Mouse (Mus musculus) embryonic fibroblast, embryonic 13.5 days (primary cell): ENCODE results near the gene H2al1m. TPM values are rescaled to one million over a fixed set of nuclear protein-coding genes. Genes with fewer than 3 reads are reported as not detected.
"Not testable (repeated sequence)": the region's sequence is repeated elsewhere in the genome, so short reads cannot be mapped to it uniquely, and the experiment has no call there.

ENCODE experiments used
- H3K27ac ChIP-seq: 2 replicates; pipeline ENCODE4 v1.5.1; 2012; ENCODE audit warnings: low read length, control low read depth, inconsistent platforms; ENCODE audit not compliant: insufficient read depth
- H3K4me1 ChIP-seq: 2 replicates; pipeline ENCODE4 v1.6.1; 2011; ENCODE audit warnings: low read length; ENCODE audit not compliant: control insufficient read depth, insufficient read depth
- H3K4me3 ChIP-seq: 2 replicates; pipeline ENCODE4 v1.5.1; 2011; ENCODE audit warnings: mild to moderate bottlenecking, control low read depth, low read length; ENCODE audit not compliant: insufficient read depth
- CTCF ChIP-seq: IDR thresholded peaks from 2 replicates; pipeline ENCODE4 v1.5.1; 2011; ENCODE audit warnings: mild to moderate bottlenecking, control low read depth, low read length, moderate library complexity, borderline replicate concordance; ENCODE audit not compliant: insufficient read depth
- POLR2A ChIP-seq: IDR thresholded peaks from 2 replicates; pipeline ENCODE4 v1.6.1; 2011; ENCODE audit warnings: low read depth, mild to moderate bottlenecking, control low read depth, low read length, moderate library complexity
- polyA plus RNA-seq: library from polyadenylated mRNA; stranded (reverse); fragments of >200 nt; gene quantifications from 2 replicates; pipeline ENCODE4 v1.2.4, GENCODE M21; 2011; ENCODE audit warnings: low read depth; ENCODE audit not compliant: missing spikeins, insufficient read length

H2al1m gene
- not detected in 2 replicates for polyA plus RNA-seq

GRCm38 (mm10) chrX:9283464-9283863 is at the start of gene H2al1m:
TSS of gene H2al1m (plus strand) at chrX:9283764.
- not testable (repeated sequence) for H3K27ac ChIP-seq, H3K4me1 ChIP-seq, H3K4me3 ChIP-seq

GRCm38 (mm10) chrX:9240737-9241591 is 42.6 kb upstream of the H2al1m start:
- no peak overlapping the region for H3K4me3 ChIP-seq
- TF ChIP-seq POLR2A (no peak), CTCF (no peak)
- H3K4me1 ChIP-seq, result no peaks in the 10 kb centered on the region
- no peak overlapping the region for H3K27ac ChIP-seq

GRCm38 (mm10) chrX:9243381-9243864 is 40.1 kb upstream of the H2al1m start:
- Histone ChIP-seq H3K27ac (no peak overlapping the region), H3K4me3 (no peak overlapping the region), H3K4me1 (no peaks in the 10 kb centered on the region)
- TF ChIP-seq POLR2A (no peak), CTCF (no peak)

GRCm38 (mm10) chrX:9244603-9245336 is 38.8 kb upstream of the H2al1m start:
- Histone ChIP-seq H3K27ac (no peak overlapping the region), H3K4me1 (no peaks in the 10 kb centered on the region), H3K4me3 (no peak overlapping the region)
- TF ChIP-seq CTCF (no peak), POLR2A (no peak)

- no peak overlapping the region for H3K27ac ChIP-seq
- TF ChIP-seq CTCF (no peak), POLR2A (no peak)
- H3K4me1 ChIP-seq, result no peaks in the 10 kb centered on the region
- H3K4me3 ChIP-seq, result no peak overlapping the region
Measured at GRCm38 (mm10) chrX:9248911-9249310, 34.7 kb upstream of the H2al1m start.

- TF ChIP-seq POLR2A (no peak), CTCF (no peak)
- Histone ChIP-seq H3K4me3 (no peak overlapping the region), H3K4me1 (no peaks in the 10 kb centered on the region), H3K27ac (no peak overlapping the region)
Measured at GRCm38 (mm10) chrX:9253990-9254389, 29.6 kb upstream of the H2al1m start.

GRCm38 (mm10) chrX:9254901-9255300 is 28.7 kb upstream of the H2al1m start:
- no peaks in the 10 kb centered on the region for H3K4me1 ChIP-seq
- no peak for TF ChIP-seq POLR2A
- TF ChIP-seq CTCF, result no peak
- H3K27ac ChIP-seq, result no peak overlapping the region
- no peak overlapping the region for H3K4me3 ChIP-seq

GRCm38 (mm10) chrX:9256766-9257165 is 26.8 kb upstream of the H2al1m start, which contains the start of gene Gm14862:
TSS of gene Gm14862 (minus strand) at chrX:9256899.
- Histone ChIP-seq H3K4me1 (no peaks in the 10 kb centered on the region), H3K4me3 (no peak within 1 kb of the TSS), H3K27ac (no peak within 1 kb of the TSS)
- no peak for TF ChIP-seq POLR2A
- TF ChIP-seq CTCF, result no peak

- Histone ChIP-seq H3K4me1 (no peaks in the 10 kb centered on the region), H3K27ac (no peak overlapping the region), H3K4me3 (no peak overlapping the region)
- TF ChIP-seq CTCF (no peak), POLR2A (no peak)
Measured at GRCm38 (mm10) chrX:9257831-9258230, 25.7 kb upstream of the H2al1m start.

- TF ChIP-seq CTCF (no peak), POLR2A (no peak)
- Histone ChIP-seq H3K27ac (no peak overlapping the region), H3K4me1 (no peaks in the 10 kb centered on the region), H3K4me3 (no peak overlapping the region)
Measured at GRCm38 (mm10) chrX:9259267-9259666, 24.3 kb upstream of the H2al1m start.
